Mouse (Mus musculus): ENCODE measurements around the gene Cdhr3.
"Not testable (repeated sequence)": the region's sequence is repeated elsewhere in the genome, so short reads cannot be mapped to it uniquely, and the experiment has no call there.

Gene Cdhr3

DNA sequence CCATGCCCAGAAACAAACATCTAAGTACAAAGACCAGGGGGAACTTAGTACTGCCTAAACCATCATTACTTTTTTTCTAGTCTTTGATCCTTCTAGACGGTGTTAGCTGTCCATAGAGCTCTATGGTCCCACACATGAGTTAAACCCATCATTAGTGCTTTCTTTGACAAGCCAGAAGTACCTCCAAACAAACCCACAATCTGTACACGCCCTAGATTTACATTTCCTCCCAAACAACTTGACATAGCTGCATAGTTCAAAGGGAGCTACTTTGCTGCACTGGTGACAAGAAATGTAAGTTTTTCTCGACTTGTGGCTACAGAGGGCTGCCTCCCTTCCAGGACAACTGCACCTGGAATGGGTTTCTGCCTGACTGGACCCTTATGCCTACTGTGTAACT is 16.4 kb downstream of the Cdhr3 start:
- no peak for DNase-seq (ENCODE audit: low spot score)

DNA sequence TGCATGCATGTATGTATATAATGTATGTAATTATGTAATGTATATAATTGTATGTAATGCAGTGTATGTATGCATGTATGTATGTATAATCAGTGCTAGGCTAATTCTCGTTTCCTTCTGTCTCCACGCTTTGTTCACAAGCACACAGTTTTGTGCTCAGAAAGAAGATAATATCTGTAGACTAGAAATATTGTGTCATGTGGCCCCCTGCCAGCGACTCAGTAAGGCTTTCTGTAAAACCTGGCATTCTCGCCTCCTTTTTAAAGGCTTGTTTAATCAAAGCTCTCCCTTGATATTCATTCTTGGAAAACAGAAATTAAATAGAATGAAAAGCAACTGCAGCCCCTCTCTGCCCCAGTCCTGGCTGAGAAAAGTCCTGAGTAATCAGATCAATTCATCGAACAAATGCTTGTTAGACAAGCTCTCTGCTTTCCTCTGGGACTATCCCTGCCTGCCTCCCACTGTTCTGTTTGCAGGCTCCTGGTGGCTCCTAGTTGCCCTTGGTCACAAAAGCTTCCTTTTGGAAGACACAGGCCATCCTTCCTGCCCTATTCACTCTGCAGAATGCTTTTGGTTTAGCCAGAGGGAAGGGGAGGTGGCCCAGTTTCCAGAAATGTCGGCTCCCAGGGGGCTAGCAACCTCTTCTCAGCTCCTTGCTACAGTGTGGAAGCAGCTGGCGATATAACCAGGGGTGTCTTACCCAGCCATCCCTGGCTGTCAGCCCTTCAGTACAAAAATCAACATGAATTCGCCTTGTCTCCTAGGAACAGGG is 20.6 kb downstream of the Cdhr3 start:
- peak; percentile 53 for DNase-seq (ENCODE audit: low spot score)

DNA sequence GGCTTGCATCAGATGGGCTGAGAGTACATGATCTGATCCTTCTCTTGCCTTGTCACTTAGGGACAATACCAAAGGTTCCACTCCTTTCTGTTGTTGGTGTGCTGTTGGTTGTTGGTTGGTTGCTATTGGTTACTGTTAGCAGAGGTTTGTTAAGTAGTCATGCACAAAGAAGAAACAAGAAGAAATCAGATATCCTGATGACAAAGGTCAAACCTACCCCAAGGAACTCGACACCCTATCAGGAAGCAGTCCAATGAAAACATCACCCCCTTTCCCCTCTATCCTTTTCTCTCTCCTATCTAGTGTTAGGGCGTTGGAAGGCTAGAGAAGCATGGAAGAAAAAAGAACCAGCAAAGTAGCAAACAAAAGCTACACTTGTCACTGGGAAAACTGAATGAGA is 23.7 kb downstream of the Cdhr3 start:
- DNase-seq (ENCODE audit: low spot score): no peak

DNA sequence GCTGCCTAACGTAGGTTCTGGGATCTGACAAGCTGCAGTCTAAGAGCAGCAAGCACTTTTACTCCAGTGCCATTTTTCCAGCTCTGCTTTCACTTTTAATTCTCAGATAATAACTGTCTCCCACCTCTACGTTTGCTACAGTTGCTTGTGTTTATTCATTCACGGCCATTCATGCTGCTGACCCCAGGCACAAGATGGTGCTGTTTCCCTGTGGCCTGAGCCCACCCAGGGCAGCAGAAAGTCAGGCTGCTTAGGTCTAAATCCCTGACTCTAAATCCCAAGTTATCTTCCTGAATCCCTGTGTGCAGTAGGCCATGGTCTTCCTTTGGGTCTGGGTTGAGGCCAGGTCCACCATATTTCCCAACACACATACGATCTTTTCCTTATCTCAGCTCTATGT is 26.3 kb downstream of the Cdhr3 start:
- DNase-seq (ENCODE audit: low spot score): no peak

DNA sequence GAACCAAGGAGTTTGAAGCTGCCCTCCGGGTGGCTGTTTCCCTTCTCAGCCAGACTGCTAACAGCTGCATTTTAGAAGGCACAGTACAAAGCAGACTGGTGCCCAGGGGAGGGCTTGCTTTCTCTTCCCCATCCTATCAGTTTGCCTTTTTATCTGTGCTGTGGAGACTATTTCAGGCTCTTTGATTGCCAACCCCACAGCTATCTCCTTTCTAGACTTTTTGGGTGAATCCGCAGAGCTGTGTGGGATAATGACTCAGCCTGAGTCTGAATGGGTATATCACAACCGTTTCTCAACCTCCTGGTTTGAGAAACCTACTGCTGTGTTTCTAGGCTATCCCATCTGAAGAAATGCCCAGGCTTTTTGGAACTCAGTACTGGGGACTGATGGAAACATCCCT is 27.5 kb downstream of the Cdhr3 start:
- DNase-seq (ENCODE audit: low spot score): no peak

DNA sequence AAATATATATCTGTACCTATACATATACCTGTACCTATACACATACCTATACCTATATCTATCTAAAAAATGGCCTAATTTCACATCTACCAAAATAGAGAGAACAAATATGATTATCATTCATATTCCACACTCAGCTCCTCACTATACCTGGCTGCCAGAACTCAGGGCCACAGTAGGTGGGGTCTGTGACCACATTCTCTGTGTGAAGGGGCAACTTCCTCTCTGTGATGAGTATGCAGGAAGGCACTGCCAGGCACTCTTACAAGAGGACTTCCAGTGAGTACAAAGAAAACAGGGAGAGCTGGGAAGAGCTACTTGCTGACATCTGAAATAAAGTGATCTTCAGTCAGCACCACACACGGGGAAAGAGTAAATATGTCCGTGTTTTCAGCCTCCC is 28.4 kb downstream of the Cdhr3 start:
- no peak for DNase-seq (ENCODE audit: low spot score)

- DNase-seq (ENCODE audit: low spot score): no peak
Measured at GRCm38 (mm10) chr12:33063250-33063649, 29.4 kb downstream of the Cdhr3 start.

- not testable (repeated sequence) for DNase-seq (ENCODE audit: low spot score)
Measured at GRCm38 (mm10) chr12:33062379-33062778, 30.3 kb downstream of the Cdhr3 start.

- no peak for DNase-seq (ENCODE audit: low spot score)
Measured at GRCm38 (mm10) chr12:33061651-33062050, 31.0 kb downstream of the Cdhr3 start.

- DNase-seq (ENCODE audit: low spot score): peak; percentile 22
Measured at GRCm38 (mm10) chr12:33057231-33058048, 35.2 kb downstream of the Cdhr3 start.

GRCm38 (mm10) chr12:33056574-33056973 is 36.1 kb downstream of the Cdhr3 start:
- DNase-seq (ENCODE audit: low spot score): no peak

GRCm38 (mm10) chr12:33056074-33056473 is 36.6 kb downstream of the Cdhr3 start:
- no peak for DNase-seq (ENCODE audit: low spot score)

DNA sequence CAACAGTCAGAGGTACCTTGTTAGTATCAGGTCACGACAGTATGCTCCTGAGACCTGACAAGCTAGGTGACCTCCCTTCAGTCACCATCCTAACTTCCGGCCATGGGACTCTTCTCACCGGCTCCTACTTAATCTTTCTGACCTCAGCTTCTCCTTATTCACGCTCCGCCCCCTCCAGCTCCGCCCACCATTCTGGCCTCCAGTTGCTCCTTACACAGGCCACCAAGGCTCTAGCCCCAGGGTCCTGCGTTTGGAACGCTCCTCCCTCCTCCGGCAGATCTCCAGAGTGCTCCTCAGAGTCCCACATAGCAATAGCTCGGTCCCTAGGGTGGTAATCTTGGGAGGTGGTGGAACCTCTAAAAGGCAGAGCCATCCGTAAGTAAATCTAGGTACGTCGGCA is 38.9 kb downstream of the Cdhr3 start:
- no peak for DNase-seq (ENCODE audit: low spot score)

DNA sequence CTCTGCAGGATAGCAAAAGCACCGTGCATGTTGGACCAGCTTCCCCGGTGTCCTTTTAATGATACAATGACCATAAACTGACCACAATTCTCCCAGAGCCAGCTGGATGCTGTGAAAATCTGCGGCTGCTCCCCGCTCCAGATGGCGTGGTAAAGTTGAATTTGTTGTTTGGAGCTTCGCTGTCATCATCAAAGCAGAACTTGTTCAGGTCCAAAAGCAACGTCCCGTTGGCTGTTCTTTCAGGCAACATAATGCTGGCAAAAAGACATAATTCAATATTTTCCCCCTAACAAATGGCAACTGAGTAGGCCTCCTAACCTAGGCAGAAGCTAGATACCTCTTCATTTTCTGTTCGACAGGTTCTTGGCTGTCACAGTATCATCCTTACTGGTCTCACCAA is 39.4 kb downstream of the Cdhr3 start:
- DNase-seq (ENCODE audit: low spot score): no peak

DNA sequence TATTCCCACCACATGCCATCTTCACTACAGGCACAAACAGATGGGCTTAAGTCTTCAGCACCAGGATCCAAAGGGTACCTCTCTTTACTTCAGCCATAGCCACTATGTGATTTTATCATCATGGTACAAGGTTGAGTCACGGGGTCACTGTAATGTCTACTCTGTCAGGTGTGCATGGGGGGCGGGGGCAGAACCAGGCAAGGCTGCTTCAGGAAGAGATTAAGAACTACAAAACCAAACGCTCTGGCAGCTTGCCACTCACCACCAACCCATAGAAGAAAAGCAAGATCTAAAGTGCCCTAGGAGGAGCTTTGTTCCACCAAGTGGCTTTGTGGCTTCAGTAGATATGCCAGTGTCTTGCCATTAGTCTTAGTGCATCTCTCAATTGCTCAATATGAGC is 44.3 kb downstream of the Cdhr3 start:
- peak; percentile 61 for DNase-seq (ENCODE audit: low spot score)

GRCm38 (mm10) chr12:33046434-33046833 is 46.2 kb downstream of the Cdhr3 start:
- no peak for DNase-seq (ENCODE audit: low spot score)

DNA sequence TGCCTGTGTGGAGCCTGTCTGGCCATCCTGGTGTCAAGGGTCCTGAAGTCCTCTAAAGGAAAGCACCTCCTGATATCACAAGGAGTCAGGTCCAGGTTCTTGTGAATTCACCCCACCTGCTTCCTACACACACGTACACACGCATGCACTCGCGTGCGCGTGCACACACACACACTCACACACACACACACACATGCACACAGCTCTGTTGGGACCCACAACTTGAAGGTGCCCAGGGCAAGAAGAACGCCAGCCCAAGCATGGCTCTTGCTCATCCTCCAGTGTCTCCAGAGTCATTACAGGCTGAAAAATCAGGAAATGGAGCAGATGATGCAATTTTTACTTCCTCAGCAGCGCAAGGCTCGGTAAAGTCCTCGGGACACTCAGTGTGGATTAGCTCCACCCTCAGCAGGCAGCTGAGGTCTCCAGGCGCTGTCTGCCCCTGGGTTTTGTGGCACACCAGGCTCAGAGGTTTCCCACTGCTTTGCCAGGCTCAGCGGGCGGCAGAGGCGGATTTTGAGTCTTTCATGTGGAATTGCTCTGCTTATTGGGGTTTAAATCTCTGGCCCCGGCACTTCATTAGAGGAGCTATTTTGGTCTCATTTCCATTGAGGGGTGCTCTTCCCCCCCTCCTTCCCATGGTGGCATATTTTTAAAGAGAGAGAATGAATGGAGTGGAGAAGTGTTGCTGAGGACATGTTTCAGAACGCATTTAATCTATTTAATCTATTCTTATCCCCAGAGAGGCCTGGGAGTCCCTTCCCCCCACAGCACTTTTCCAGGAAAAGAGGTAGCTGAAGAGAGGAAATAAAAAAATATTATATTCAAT is 46.9 kb downstream of the Cdhr3 start:
- no peak for DNase-seq (ENCODE audit: low spot score)

DNA sequence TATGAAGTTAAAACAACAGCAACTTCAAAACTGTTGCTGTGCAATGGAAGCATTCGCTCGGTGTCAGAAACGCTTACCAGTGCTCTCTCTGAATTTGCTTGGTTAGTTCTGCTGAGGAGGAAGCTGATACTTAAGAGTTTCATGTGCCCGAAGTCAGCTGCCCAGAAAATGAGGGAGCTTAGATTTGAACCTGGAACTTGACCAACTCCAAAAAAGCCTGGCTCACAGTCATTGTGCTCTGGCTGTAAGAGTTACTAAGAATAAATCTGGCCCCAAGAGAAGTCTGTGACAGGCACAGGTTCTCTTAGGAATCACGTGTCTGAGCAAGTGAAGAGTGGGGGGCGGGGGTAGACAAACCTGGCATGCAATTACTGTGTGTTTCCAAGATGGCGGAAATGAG is 51.2 kb downstream of the Cdhr3 start:
- no peak for DNase-seq (ENCODE audit: low spot score)

DNA sequence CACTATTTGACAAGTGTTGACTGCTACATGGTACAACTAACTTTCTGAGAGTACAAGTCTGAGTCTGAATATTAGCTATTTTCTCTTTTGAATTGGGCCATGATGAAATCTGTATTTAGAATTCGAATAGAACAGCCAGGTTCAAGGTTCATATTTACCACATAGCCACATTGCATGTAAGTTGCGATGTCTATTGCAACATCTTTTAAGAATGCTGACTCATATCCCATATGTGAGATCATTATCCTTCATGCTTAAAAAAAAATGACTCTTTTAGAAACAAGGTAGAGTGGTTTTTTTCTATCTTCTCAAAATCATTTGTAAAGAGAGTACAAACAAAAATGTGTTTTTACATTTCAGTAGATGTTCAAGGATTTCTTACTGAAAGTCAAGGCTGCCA is 51.9 kb downstream of the Cdhr3 start:
- no peak for DNase-seq (ENCODE audit: low spot score)

GRCm38 (mm10) chr12:33038676-33039075 is 54.0 kb downstream of the Cdhr3 start:
- DNase-seq (ENCODE audit: low spot score): no peak

GRCm38 (mm10) chr12:33035719-33036521 is 56.8 kb downstream of the Cdhr3 start:
- DNase-seq (ENCODE audit: low spot score): peak; percentile 34
